Mouse (Mus musculus) cerebellum, postnatal 4 days (tissue): ENCODE measurements at regions not wholly inside any gene's neighbourhood (a gene's known extent, or its start where the extent isn't known, plus 50 kb on each side); places are given as distances from the start of the nearest gene placed in this dataset.
A peak's percentile ranks its signal among the peaks of the same experiment; 100 is the strongest.

ENCODE experiments used
- DNase-seq, 2 experiments: peaks; one replicate each; pipeline ENCODE4 v3.0.0; 2022; ENCODE audit warnings: low spot score in 2 of 2, mixed read lengths in 1 of 2

DNA sequence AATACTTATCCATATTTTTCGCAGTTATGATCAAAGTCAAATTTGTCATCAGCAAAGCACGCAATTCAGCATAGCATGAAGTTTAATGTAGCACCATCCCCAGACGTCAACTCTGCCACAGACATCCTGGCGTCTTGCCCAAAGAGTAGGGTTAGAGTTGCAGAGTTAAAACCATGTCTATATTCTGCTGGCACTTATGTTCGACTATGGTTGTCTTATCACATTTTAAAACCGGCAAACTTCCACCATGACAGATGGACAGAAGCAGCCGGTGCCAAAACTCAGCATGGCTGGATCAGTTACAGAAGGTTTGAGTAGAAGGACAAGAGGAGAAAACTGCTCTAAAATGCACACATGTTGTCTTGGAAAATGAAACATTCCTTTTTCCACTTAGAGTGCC lies 1383.6 kb upstream of the Slc39a10 start:
- peak; percentile 24 to 65 for DNase-seq

DNA sequence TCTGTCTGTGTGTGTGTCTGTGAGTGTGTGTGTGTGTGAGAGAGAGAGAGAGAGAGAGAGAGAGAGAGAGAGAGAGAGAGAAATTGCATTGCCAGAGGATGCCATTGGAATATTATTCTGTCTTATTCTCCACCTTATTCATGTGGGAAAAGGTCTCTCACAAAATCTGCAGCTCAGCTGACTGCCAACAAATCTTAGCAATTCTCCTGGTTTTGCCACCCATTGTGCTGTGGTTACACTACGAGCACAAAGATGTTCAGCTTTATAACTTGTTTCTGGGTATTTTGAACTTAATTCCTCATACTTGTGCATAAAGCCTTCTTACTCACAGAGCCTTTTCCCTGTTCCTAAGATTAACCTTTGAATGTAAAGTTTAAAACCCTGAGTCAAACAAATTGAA lies 1383.0 kb upstream of the Slc39a10 start:
- DNase-seq: no peak
